ENCODE assay signal across 8 mouse cellular contexts in genomic region chr8:70609849-70610795, GRCm38 (mm10). TPM values are rescaled to one million over a fixed set of nuclear protein-coding genes. Genes with fewer than 3 reads are reported as not detected.
DNase-seq lines count a peak whose midpoint lies in the region; ATAC-seq and TF ChIP-seq lines count a peak whose summit lies in the region.

No protein-coding gene starts in this region.

- H3K9me3 ChIP-seq in G1E (replicated peaks), result 0 out of 2 replicates have a peak, but pooled peaks cover 2% of the 10 kb centered on the region

- peak; percentile 91 for DNase-seq in G1E (ENCODE audit: low spot score)
- peak in 1 of 2 experiments; percentile 62 for DNase-seq in cerebellum, adult 2 months
- peak; percentile 95 for DNase-seq in forelimb bud, embryonic 11.5 days (ENCODE audit: low read depth, low spot score)
- peak; percentile 97 for DNase-seq in layer of hippocampus, adult 9-11 months
- peak; percentile 97 for DNase-seq in lung, postnatal 10 days
- peak; percentile 66 for DNase-seq in ovary, postnatal 10 days (ENCODE audit: low spot score)
- peak; percentile 86 for DNase-seq in thymus, postnatal 14 days

- no peak for TF ChIP-seq POLR2A in cerebellum, adult 2 months (IDR thresholded peaks at IDR 0.05; ENCODE audit: borderline replicate concordance, insufficient read depth, low read length)

- H3K36me3 ChIP-seq in G1E (replicated peaks), result peaks cover 19% of the 10 kb centered on the region

- H3K4me3 ChIP-seq in G1E (ENCODE audit: low read depth, low read length), result peak overlapping the region; percentile 73
- H3K4me3 ChIP-seq in cerebellum, adult 2 months (replicated peaks; ENCODE audit: insufficient read depth, low read depth, low read length), result peak overlapping the region; percentile 17

- no peak for TF ChIP-seq CTCF in G1E (IDR thresholded peaks at IDR 0.05; ENCODE audit: low read depth, low read length)
- TF ChIP-seq CTCF in cerebellum, adult 2 months (IDR thresholded peaks at IDR 0.05; ENCODE audit: borderline replicate concordance, insufficient read depth, low read depth, low read length), result no peak

- peaks cover 23% of the 10 kb centered on the region; the same call in 1 of the 2 replicates for H3K27me3 ChIP-seq in G1E (ENCODE audit: insufficient read depth, low read length)
- H3K27me3 ChIP-seq in cerebellum, adult 2 months (ENCODE audit: control insufficient read depth, insufficient read depth, low read length), result no peaks in the 10 kb centered on the region

- WGBS in cerebellum, adult 2 months, result 1% methylated on average over 41 of the region's 45 CpGs

- ATAC-seq in G1E (ENCODE audit: extremely low read depth, insufficient number of reproducible peaks, low FRiP score, poor library complexity, severe bottlenecking), result peak; percentile 71
- peak; percentile 57 to 63 for ATAC-seq in hematopoietic stem cell, adult 5-6 weeks (replicated peaks in 1 of 2; ENCODE audit: insufficient read depth in 1 of 2, low FRiP score in 2 of 2, low TSS enrichment in 1 of 2, low read depth in 1 of 2, poor library complexity in 2 of 2, severe bottlenecking in 2 of 2)

- H3K27ac ChIP-seq in cerebellum, adult 2 months (ENCODE audit: insufficient read depth, low read length), result peak overlapping the region; percentile 37; the same call in 1 of the 2 replicates

- peaks cover 77% of the 10 kb centered on the region for H3K4me1 ChIP-seq in G1E (ENCODE audit: insufficient read depth, low read depth, low read length)
- H3K4me1 ChIP-seq in cerebellum, adult 2 months (ENCODE audit: control insufficient read depth, insufficient read depth, low read length), result peaks cover 13% of the 10 kb centered on the region

RNA-seq across cellular contexts. Expression of gene Ssbp4, which starts 1.4 kb away (rescaled TPM):
- total RNA-seq in G1E (2014; fragmentation: Nextera tagmentation) (21.7 and 31.0 TPM in 2 replicates), G1E (2017) (51.7 and 114 TPM in 2 replicates)
- polyA plus RNA-seq in G1E (2012), result 606 and 1,025 TPM in 2 replicates
- 172 and 181 TPM in 2 replicates for polyA plus RNA-seq in cerebellum, adult 2 months (2012; rRNA removed)
- 24.8 and 88.6 TPM in 2 replicates for total RNA-seq in hematopoietic stem cell, adult 5-6 weeks (2017)

RNA-seq across cellular contexts. Expression of gene Lrrc25, which starts 5.8 kb away (rescaled TPM):
- total RNA-seq in G1E (2014; fragmentation: Nextera tagmentation) (1.3 and 2.6 TPM in 2 replicates), G1E (2017) (1.2 and 1.6 TPM in 2 replicates)
- polyA plus RNA-seq in G1E (2012), result 1.6 and 1.7 TPM in 2 replicates
- polyA plus RNA-seq in cerebellum, adult 2 months (2012; rRNA removed), result 0.30 and 0.33 TPM in 2 replicates
- total RNA-seq in hematopoietic stem cell, adult 5-6 weeks (2017), result 1.7 and 2.3 TPM in 2 replicates

RNA-seq across cellular contexts. Expression of gene Isyna1, which starts 15.9 kb away (rescaled TPM):
- total RNA-seq in G1E (2014; fragmentation: Nextera tagmentation), result 22.9 and 24.4 TPM in 2 replicates
- total RNA-seq in G1E (2017), result 35.8 and 36.8 TPM in 2 replicates
- 141 and 157 TPM in 2 replicates for polyA plus RNA-seq in G1E (2012)
- polyA plus RNA-seq in cerebellum, adult 2 months (2012; rRNA removed), result 55.3 and 61.4 TPM in 2 replicates
- 20.4 and 26.0 TPM in 2 replicates for total RNA-seq in hematopoietic stem cell, adult 5-6 weeks (2017)

RNA-seq across cellular contexts. Expression of gene Gdf15, which starts 22.1 kb away (rescaled TPM):
- total RNA-seq in G1E (2014; fragmentation: Nextera tagmentation), result not detected in 2 replicates
- total RNA-seq in G1E (2017), result not detected in 2 replicates
- polyA plus RNA-seq in G1E (2012), result 0.03 and 0.06 TPM in 2 replicates
- 0.28 and 0.51 TPM in 2 replicates for polyA plus RNA-seq in cerebellum, adult 2 months (2012; rRNA removed)
- 1.7 TPM in 1 of 2 replicates, not detected in the other for total RNA-seq in hematopoietic stem cell, adult 5-6 weeks (2017)

RNA-seq across cellular contexts. Expression of gene Pgpep1, which starts 50.1 kb away (rescaled TPM):
- total RNA-seq in G1E (2014; fragmentation: Nextera tagmentation) (16.6 and 23.1 TPM in 2 replicates), G1E (2017) (9.4 and 9.5 TPM in 2 replicates)
- polyA plus RNA-seq in G1E (2012), result 3.1 and 3.3 TPM in 2 replicates
- polyA plus RNA-seq in cerebellum, adult 2 months (2012; rRNA removed), result 28.3 and 32.5 TPM in 2 replicates
- total RNA-seq in hematopoietic stem cell, adult 5-6 weeks (2017), result 5.5 and 8.2 TPM in 2 replicates
